Mouse (Mus musculus): ENCODE data around the gene Btf3. TPM values are rescaled to one million over a fixed set of nuclear protein-coding genes. Genes with fewer than 3 reads are reported as not detected.

The Btf3 gene
- total RNA-seq, 1 experiment from 2014 or later = 357 TPM

DNA sequence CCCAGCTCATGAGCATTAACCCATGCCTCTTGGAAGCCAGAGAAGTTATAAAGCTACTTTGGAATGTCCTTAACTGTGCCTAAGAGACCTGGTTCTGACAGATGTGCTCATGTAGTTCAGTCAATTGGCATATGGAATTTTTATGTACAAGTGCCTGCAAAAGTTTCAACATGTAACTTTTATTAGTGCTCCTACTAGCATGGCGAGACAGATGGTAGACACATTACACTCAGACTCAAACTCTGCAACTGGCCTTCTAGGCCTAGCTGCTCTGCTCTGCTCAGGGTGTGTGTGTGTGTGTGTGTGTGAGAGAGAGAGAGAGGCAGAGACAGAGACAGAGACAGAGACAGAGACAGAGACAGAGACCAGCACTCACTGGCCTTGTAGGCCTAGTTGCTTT lies 19.4 kb upstream of the Btf3 start:
- no peak for DNase-seq

DNA sequence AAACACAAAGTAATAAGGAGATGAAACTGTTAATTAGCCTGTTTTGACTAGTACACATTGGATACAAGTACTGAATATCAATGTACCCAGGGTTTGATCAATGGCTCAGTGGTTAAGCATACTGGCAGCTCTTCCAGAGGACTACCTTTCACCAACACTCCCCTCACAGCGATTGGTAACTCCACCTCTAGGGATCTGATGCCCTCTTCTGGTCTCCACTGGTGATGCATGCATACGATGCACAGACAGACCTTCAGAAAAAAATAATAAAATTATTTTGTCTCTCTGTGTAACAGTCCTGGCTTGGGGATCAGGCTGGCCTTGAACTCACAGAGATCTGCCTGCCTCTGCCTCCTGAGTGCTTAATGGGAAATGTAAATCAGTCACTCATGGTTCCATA lies 15.3 kb upstream of the Btf3 start:
- DNase-seq = peak; percentile 16

DNA sequence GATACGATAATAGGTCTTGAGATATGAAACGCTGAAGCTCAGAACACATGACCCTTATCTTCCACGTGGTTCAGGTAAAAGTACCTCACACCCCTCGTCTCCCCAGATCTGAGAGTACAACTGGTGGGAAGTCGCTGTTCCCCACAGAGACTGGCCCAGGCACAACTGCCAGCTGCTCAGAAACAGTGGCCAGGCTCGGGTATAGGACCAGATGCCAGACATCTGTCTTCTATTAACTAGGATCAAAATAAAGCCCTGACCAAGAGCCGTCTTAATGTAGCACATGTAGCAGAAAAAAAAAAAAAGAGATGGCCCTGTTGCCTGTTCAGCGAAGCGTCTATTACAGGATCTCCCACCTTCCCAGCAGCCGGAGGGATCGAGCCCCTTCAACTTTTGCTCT lies 8.2 kb upstream of the Btf3 start:
- DNase-seq = no peak

DNA sequence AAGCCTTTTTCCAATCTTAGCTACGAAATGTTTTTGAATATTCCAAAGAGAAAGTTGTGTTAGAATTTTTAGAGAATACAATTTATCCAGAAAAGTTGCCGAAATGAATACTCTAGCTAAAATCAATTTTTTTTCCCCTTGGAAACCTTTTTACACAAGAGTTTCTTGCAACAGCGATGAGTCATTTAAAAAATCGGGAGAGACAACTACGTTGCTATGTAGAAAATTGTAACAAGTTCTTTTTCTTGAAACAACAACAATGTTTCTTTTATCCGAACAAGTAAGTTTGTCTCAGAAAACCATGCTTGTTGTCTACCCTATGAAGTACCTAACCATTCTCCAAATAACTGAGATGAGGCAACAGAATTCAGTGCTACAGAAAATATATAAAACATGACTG lies 1.1 kb upstream of the Btf3 start:
- DNase-seq = no peak

DNA sequence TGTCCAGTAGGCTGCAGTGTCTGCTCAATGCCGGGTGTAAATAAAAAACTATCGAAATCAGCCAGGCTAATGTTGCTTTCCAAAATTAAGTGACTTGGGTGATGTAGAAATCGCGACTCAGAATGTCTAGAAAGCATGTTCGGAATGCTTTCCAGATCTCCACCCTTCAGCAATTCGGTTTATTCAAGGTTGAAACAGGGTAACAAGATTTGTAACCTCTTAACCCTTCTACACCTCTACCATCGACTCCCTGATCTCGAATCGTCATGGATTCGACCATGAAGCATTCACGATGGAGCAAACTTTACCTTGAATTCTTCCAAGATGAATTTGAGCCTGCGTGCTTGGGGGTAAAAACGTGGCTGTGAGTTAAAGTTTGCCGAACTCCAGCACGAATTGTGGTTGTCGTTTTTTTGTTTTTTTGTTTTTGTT lies 456 bp upstream of the Btf3 start:
- no peak for DNase-seq

DNA sequence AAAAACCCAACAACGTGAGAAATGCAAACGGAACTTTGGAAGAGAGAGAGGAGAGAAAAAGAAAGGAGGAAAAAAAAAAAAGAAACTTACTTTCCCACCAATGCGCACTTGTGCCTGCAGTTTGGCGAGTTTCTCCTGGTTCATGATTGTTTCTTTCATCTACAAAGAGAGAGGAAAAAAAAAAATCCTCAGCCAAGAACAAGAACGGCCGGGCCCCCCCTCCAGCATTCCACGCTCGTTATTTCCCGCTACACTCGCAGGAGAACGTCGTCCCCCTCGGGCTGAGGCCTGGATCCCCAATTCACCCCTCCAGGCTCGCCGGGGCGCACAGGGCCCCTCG lies 696 bp downstream of the Btf3 start:
- DNase-seq = no peak

DNA sequence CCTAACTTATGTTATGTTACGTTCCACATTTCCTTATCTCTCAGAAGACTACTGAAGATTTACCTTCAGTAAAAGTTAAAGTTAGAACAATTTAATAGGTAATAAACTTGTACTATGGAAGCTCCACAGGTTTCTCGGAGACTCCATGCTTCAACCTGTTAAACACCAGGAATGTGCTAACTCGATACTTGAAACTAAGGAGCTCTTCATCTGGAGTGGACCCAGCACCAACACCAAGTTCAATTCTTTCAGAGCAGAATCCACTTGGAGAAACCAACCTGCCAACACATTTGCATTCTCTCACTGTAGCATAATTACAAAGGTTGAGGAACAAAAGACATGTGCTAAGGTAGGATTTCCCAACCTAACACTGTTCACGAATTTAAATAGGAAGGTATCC lies 1.7 kb downstream of the Btf3 start:
- DNase-seq = no peak

DNA sequence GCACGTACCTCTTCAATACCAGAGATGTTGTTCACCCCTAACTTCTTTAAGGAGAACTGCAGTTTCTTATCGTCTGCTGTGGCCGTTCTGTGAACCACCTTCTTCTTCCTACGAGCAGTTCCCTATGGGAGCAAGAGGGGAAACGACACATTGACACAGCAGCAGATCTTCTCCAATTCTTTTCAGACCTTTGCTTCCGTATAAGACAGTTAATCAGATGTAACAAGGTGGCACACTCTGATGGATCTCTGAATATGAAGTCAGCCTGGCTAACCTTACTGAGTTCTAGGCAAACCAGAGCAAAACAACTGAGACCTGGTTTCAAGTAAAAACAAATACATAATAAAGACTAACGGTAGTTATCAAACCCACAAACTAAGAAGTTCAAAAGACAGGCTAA lies 3.2 kb downstream of the Btf3 start:
- no peak for DNase-seq

DNA sequence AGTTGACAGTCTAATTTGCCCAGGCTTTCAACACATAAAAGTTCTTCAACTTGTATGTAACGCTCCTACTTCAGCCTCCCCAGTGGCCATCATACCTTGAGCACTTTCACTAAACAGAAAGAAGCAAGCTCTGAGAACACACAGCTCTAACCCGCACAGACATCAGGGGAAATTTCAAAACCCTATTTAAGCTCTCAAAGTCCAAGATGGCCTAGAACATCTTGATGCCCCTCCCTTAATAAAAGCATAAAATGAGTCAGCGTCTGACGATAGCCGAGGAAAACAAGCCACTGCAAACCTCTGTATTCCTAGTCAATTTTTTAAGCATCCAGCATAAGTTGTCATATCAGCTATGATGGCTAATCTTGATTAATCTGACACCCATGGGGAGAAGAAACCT lies 5.2 kb downstream of the Btf3 start:
- DNase-seq = no peak

DNA sequence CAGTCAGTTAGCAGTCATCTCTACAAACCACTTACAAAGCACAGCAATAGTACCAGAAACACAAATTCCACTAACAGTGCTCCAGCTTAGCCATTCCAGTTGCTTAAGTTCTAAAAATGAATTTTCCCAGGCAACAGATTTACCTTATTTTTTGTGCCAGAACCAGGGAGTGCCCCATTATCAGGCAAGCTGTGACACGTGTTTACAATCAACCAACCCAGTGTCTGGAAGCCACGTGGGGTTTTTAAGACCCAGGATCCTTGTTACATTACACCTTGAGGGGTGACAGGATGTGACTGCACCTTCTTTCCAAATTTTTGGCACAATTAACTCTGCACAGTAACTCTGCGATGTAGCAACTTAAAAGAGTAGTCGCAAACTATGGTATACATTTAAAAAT lies 8.1 kb downstream of the Btf3 start:
- no peak for DNase-seq

DNA sequence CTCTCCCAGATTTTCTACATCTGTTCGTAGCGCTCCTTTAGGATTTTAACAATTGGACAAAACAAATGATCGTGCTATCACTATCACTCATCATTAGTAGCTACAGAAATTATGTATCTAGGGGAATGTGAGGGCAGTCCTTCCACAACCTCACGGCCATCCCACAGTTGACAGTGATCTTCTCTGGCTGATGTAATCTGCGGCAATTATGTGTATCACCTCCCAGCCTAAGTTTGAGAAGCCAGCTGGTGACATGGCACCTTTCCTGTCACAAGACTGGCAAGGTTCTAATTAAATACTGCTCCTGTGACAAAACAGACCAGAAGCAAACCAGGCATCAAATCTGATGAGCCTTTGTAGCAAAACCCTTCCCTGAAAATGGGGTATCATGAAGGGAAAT lies 8.8 kb downstream of the Btf3 start:
- no peak for DNase-seq

DNA sequence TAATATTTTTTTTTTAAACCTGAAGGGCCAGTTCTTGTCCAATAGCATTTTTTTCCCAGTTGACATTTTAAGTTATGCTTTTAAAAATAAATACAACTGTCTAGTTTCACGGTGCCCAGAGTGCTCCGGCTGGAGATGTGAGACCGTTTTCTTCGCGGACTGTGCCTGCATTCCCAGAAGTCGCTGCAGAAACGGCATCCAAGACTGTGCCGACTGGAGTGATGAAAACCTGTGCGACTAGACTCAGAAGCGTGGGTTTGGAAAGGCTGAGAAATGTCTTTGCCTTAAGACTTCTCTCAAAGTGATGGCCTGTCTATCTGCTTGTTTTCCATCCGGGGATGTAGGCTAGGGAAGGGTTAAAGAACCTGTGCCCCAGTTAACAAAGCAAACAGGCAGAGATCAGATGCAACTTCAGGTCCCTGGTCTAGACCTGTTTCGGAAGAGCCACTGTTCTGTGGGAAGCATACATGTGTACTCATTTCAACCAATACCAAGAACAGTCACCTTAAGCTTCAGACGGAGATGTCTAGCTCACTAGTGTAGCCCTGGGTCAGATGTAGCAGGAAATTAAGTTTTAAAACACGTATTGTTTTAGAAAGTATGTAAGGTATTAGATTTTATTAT lies 9.8 kb downstream of the Btf3 start:
- DNase-seq = no peak

DNA sequence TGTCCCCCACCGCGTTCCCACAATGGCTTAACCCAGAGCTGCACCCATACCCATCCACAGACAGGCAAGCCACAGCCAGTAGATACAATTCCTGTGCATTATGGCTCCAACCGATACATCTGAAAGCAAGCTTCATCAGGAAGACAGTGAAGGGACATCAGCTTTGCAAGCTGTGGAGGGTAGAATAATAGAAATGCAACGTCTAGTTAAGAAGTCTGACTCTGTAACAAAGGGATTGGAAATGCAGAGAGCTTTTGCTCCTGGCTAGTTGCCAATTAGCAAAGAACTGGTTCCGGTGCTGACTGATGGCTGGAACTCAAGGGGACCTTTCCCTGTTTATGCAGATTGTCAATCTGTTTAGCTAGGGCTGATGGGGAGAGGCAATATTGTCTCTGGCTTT lies 10.4 kb downstream of the Btf3 start:
- DNase-seq = no peak

DNA sequence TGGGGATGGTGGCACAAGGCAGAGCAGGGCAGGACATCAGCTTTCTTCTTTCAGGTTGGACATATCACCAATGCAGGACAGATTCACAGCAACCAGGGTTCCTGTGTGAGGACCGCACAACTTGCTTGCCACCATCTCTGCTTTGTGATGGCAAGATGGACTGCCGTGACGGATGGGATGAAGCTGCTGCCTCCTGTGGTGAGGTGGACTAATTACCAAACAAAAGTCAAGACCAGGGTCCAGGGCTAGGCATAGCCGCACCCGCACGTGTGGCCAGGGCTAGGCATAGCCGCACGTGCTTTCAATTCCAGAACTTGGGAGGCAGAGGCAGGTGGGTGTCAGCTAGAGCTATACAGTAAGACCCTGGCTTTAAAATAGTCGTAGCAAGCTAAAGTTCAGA lies 11.5 kb downstream of the Btf3 start:
- DNase-seq = no peak

DNA sequence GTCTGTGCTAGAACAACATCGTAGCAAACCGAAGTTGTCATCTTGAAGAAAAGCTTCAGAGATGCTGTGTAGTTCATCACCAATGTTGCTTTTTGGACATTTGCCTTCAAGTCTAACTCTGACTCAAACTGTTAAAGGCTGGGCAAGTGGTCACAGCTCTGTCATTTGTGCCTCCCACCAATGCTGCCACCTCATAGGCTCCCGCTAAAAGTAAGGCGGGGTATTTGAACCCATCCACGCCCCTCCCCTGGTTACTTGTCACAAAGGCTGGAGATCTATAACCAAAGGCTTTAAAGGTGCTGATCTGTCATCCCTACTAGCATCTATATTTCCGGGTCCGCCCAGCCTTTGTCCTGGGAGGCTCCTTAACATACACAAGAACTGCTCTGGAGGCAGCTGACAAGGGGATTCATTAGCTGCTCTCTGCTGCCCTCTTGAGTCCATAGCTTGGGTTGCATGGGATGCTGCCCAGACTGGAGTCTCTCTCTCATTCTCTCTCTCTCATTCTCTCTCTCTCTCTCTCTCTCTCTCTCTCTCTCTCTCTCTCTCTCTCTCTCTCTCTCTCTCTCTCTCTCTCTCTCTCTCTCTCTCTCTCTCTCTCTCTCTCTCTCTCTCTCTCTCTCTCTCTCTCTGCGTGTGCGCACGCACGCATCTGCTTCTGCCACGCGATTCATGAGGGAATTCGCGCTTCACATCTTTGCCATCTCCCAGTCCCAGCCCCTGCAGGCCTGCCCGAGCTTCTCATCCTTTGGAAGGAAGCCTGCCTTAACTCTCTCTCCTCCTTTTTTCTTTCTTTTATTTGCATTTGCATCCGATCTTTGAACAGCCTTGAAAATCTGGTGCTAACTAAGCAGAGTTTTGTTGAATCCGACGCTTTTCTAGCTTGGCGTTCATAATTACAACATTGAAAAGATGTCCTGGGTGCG lies 17.7 kb downstream of the Btf3 start:
- peak; percentile 68 for DNase-seq

DNA sequence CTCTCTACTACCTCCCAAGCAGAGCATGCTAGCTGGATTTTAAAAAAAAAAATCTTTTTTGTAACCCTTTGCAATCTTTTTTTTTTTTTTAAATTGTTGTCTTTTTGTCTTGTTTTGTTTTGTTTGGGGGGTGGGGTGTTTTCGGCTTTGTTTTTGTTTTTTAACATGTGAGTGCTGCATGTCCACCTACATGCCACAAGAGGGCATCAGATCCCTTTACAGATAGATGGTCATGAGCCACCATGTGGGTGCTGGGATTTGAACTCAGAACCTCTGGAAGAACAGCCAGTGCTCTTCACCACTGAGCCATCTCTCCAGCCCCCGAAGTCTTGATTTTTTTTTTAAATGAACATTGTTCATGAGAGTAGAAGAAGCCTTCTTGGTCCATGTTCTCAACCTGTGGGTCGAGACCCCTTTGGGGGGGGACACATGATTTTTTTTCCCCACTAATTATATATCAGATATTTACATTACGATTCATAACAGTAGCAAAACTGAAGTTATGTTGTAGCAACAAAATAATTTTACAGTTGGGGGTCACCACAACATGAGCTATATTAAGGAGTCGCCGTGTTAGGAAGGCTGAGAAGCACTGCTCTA lies 18.8 kb downstream of the Btf3 start:
- no peak for DNase-seq

DNA sequence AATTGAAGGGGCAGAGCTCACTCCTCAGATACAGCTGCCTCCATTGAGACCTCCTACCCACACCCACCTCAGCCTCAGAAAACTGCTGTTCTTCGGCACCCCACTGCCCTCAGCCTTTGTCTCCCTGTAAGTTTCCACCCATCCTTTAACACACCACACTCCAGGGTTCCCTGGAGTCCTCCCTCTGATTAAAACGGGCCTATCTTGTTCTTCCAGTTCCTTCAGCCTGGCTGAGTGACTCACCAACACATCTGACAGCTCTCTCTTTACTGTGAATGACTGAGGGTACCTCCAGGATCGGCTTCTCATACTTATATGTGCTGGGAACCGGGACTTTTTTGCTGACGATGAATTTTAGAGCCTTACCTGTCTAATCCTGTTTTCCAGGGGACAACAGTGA lies 20.7 kb downstream of the Btf3 start:
- DNase-seq = no peak

DNA sequence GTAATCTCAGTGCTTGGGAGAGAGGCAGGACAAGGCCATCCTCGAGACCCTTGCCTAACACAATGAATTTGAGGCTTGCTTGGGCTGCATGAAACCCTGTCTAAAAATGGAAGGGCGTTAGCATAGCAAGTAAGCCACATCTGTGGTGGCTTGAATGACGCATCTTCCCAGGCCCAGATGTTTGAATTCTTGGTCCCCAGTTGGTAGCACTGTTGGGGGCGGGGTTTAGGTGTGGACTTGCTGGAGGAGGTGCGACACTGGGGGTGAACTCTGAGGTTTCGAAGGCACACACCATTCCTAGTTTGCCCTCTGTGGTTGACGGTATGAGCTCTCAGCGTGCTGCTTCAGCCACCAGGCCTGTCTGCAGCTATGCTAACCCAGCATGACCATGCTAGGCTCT lies 25.1 kb downstream of the Btf3 start:
- DNase-seq = no peak

DNA sequence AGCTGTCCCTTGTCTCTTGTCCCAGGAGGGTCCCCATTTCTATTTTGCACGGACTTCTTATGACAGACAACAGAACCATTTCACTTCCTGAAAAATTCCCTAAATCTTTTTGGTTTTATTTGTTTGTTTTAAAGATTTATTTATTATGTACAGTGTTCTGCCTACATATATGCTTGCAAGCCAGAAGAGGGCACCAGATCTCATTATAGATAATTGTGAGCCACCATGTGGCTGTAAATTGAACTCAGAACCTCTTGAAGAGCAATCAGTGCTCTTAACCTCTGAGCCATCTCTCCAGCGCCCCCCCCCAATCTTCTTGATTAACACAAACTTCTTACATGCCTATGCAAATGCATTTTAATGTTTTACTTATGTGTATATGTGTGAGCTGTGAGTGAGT lies 26.1 kb downstream of the Btf3 start:
- DNase-seq = no peak

DNA sequence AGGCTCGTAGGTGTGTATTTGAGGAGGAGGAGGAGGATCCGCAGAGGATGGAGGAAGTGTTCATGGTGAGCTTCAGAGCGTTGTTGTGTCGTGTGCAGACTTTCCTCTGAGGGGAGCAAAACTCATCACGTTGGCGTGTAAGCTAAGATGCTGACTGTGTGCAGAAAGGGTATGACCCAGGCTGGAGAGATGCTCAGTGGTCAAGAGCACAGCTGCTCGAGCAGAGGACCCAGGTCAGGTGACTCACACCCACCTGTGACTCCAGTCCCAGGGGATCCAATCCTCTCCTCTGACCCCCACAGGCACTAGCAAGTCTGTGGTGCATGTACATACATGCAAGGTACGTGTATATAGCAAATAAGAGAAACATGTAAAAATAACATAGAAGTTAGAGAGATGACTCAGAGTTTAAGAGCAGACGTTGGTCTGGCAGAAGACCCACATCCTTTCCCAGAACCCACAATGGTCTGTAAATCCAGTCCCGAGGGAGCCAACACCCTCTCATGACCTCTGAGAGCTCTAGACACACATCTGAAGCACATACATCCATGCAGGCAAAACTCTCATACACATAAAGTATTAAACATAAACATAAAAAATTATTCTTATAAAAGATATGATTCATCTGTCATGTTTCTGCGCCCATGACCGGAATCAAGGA lies 35.7 kb downstream of the Btf3 start:
- no peak for DNase-seq

DNA sequence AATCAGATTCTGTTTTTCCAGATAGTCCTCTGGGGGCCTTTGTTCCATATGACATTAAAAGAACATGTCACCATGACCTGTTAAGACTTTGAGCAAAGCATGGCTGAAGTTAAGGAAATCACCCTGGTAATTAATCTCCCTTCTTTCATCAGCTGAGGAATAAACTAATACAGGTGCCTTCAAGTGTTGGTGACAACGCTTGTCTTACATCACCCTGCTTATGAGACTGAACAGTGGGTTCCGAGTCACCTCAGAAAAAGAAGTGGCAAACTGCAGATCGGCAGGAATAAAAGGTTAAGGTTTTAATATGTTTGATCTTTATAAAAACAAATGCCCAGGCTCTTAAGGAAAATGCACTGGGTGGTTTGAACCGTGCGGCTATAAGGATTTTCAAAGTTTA lies 37.1 kb downstream of the Btf3 start, which contains the start of gene Gm21976:
Gm21976 (plus strand) TSS at position 202 of the 400 bp plus-strand sequence.
- DNase-seq = no peak

DNA sequence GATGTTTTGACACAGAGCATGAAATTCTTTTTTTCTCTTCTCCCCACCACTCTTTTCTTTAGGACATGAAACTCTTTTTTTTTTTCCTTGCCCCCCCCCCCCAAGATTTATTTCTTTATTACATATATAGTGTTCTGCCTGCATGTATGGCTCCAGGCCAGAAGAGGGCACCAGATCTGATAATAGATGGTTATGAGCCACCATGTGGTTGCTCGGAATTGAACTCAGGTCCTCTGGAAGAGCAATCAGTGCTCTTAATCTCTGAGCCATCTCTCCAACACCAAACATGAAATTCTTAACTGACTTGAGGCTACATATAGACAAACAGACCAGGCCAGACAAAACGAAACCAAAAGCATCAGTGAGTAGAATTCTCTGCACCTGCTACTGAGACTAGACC lies 39.3 kb downstream of the Btf3 start:
- no peak for DNase-seq

DNA sequence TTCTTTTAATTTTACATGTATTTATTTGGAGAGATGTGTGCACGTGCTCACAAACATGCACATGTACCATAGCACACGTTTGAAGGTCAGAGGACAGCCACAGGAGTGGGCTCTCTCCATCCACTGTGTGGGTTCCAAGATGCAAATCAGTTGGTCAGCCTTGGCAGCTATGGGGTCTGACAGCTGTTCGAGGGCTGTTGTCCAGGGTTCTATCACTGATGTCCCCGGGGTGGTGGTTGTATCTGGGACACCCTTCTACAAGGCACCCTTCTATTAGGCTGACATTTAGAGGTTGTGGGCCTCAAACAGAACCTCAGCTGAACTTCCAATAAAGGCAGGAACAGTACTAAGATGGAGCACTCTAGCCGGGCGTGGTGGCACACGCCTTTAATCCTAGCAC lies 40.6 kb downstream of the Btf3 start:
- DNase-seq = no peak

Measured in adrenal gland, postnatal 25 days (tissue).